Mouse (Mus musculus) cerebellum, adult 9-11 months (tissue): Measurements from ENCODE around the gene Sema3b.
"Not testable (repeated sequence)": the region's sequence is repeated elsewhere in the genome, so short reads cannot be mapped to it uniquely, and the experiment has no call there.

ENCODE experiments used
- DNase-seq: peaks from one replicate; pipeline ENCODE4 v3.0.0; 2022

The Sema3b gene

GRCm38 (mm10) chr9:107587833-107588639, 21.0 kb downstream of the Sema3b start:
- no peak for DNase-seq

GRCm38 (mm10) chr9:107586974-107587832, 21.8 kb downstream of the Sema3b start, which contains the start of gene Ifrd2:
Gene Ifrd2, plus strand, starts transcription at chr9:107587642.
- peak; percentile 99 for DNase-seq

GRCm38 (mm10) chr9:107586504-107586903, 22.5 kb downstream of the Sema3b start:
- peak; percentile 72 for DNase-seq

- no peak for DNase-seq
These were observed 25.9 kb downstream of the Sema3b start for GRCm38 (mm10) chr9:107583174-107583573.

- DNase-seq = no peak
These were observed 26.4 kb downstream of the Sema3b start for GRCm38 (mm10) chr9:107582509-107583062.

GRCm38 (mm10) chr9:107581584-107581983, 27.4 kb downstream of the Sema3b start:
- DNase-seq = no peak

GRCm38 (mm10) chr9:107580501-107581317, 28.3 kb downstream of the Sema3b start, which contains the start of gene Hyal3:
Gene Hyal3, plus strand, starts transcription at chr9:107580818.
- peak; percentile 93 for DNase-seq

- DNase-seq = no peak
These were observed 29.8 kb downstream of the Sema3b start for GRCm38 (mm10) chr9:107579023-107579900.

- DNase-seq = no peak
These were observed 30.4 kb downstream of the Sema3b start, which contains the start of gene Naa80 for GRCm38 (mm10) chr9:107578587-107578986. Gene Naa80, plus strand, starts transcription at chr9:107578887.

- no peak for DNase-seq
These were observed 31.2 kb downstream of the Sema3b start for GRCm38 (mm10) chr9:107577871-107578270.

GRCm38 (mm10) chr9:107576357-107577107, 32.5 kb downstream of the Sema3b start, which contains the start of gene Hyal1:
Gene Hyal1, plus strand, starts transcription at chr9:107576927.
- DNase-seq = no peak

- no peak for DNase-seq
These were observed 33.3 kb downstream of the Sema3b start for GRCm38 (mm10) chr9:107575579-107576356.

GRCm38 (mm10) chr9:107573774-107574173, 35.3 kb downstream of the Sema3b start:
- DNase-seq = not testable (repeated sequence)

- DNase-seq = no peak
These were observed 36.7 kb downstream of the Sema3b start for GRCm38 (mm10) chr9:107572327-107572662.

GRCm38 (mm10) chr9:107571534-107572326, 37.3 kb downstream of the Sema3b start:
- DNase-seq = no peak

- DNase-seq = no peak
These were observed 38.2 kb downstream of the Sema3b start for GRCm38 (mm10) chr9:107570845-107571244.

GRCm38 (mm10) chr9:107570016-107570415, 39.0 kb downstream of the Sema3b start:
- DNase-seq = no peak

- DNase-seq = no peak
These were observed 39.8 kb downstream of the Sema3b start for GRCm38 (mm10) chr9:107569270-107569669.
